Mouse (Mus musculus) retina, embryonic 14.5 days (tissue): ENCODE results near the gene Dact3.

Source experiments
- DNase-seq: peaks from one replicate; pipeline ENCODE4 v3.0.0-alpha.2; 2015; ENCODE audit warnings: low spot score

Gene Dact3

GRCm38 (mm10) chr7:16875310-16875325, at the start of gene Dact3:
Dact3 (plus strand) TSS chr7:16875317.
- no peak for DNase-seq

- peak; percentile 41 for DNase-seq
These were observed 49.3 kb upstream of the Dact3 start for GRCm38 (mm10) chr7:16825785-16826184.

GRCm38 (mm10) chr7:16826571-16826970, 48.5 kb upstream of the Dact3 start:
- no peak for DNase-seq

GRCm38 (mm10) chr7:16827274-16827673, 47.8 kb upstream of the Dact3 start:
- no peak for DNase-seq

- no peak for DNase-seq
These were observed 44.7 kb upstream of the Dact3 start for GRCm38 (mm10) chr7:16830449-16830848.

- DNase-seq = no peak
These were observed 37.0 kb upstream of the Dact3 start for GRCm38 (mm10) chr7:16837916-16838803.

GRCm38 (mm10) chr7:16838804-16839426, 36.2 kb upstream of the Dact3 start:
- no peak for DNase-seq

GRCm38 (mm10) chr7:16839427-16840108, 35.5 kb upstream of the Dact3 start:
- no peak for DNase-seq

GRCm38 (mm10) chr7:16840109-16840491, 35.0 kb upstream of the Dact3 start:
- DNase-seq = no peak

- no peak for DNase-seq
These were observed 34.0 kb upstream of the Dact3 start for GRCm38 (mm10) chr7:16841078-16841477.

- DNase-seq = no peak
These were observed 33.3 kb upstream of the Dact3 start for GRCm38 (mm10) chr7:16841561-16842560.

GRCm38 (mm10) chr7:16842645-16843063, 32.5 kb upstream of the Dact3 start, which contains the start of gene Prkd2:
Prkd2 (plus strand) TSS chr7:16842902.
- peak; percentile 90 for DNase-seq

- DNase-seq = peak; percentile 32
These were observed 31.5 kb upstream of the Dact3 start for GRCm38 (mm10) chr7:16843441-16844171.

GRCm38 (mm10) chr7:16844696-16845071, 30.4 kb upstream of the Dact3 start:
- DNase-seq = no peak

- no peak for DNase-seq
These were observed 29.9 kb upstream of the Dact3 start for GRCm38 (mm10) chr7:16845072-16845819.

GRCm38 (mm10) chr7:16845820-16846167, 29.3 kb upstream of the Dact3 start:
- DNase-seq = no peak

GRCm38 (mm10) chr7:16846775-16847174, 28.3 kb upstream of the Dact3 start:
- DNase-seq = no peak

- DNase-seq = no peak
These were observed 27.6 kb upstream of the Dact3 start for GRCm38 (mm10) chr7:16847507-16847906.

- DNase-seq = peak; percentile 78
These were observed 26.5 kb upstream of the Dact3 start for GRCm38 (mm10) chr7:16848579-16848978.

- no peak for DNase-seq
These were observed 23.5 kb upstream of the Dact3 start for GRCm38 (mm10) chr7:16851636-16852035.

- no peak for DNase-seq
These were observed 21.8 kb upstream of the Dact3 start for GRCm38 (mm10) chr7:16853302-16853831.
